Mouse (Mus musculus) lung, postnatal 0 days (tissue): ENCODE results near the gene Cryl1. TPM values are rescaled to one million over a fixed set of nuclear protein-coding genes. Genes with fewer than 3 reads are reported as not detected.

Experiments used
- ATAC-seq: fragments of 200-750 bp; cut with Nextera tagmentation; 2 replicates; pipeline ENCODE4 v1.8.0; 2017; ENCODE audit warnings: moderate library complexity
- DNase-seq: peaks from one replicate; pipeline ENCODE4 v3.0.0-alpha.2; 2016; ENCODE audit warnings: low spot score
- H3K27ac ChIP-seq: fragments of 300-500 bp; sonication (generic); 2 replicates; pipeline ENCODE4 v1.5.1; 2014; ENCODE audit warnings: antibody characterized with exemption, mild to moderate bottlenecking, low read length, mixed read lengths
- H3K27me3 ChIP-seq: fragments of 300-500 bp; sonication (generic); replicated peaks from 2 replicates; pipeline ENCODE4 v1.6.1; 2014; ENCODE audit warnings: low read length, mixed read lengths; ENCODE audit not compliant: insufficient read depth
- H3K36me3 ChIP-seq: fragments of 300-500 bp; sonication (generic); 2 replicates; pipeline ENCODE4 v1.6.1; 2014; ENCODE audit warnings: low read length, mixed read lengths; ENCODE audit not compliant: insufficient read depth
- H3K4me1 ChIP-seq: fragments of 300-500 bp; sonication (generic); 2 replicates; pipeline ENCODE4 v1.6.1; 2014; ENCODE audit warnings: antibody characterized with exemption, low read depth, low read length, mixed read lengths; ENCODE audit not compliant: insufficient read depth
- H3K4me2 ChIP-seq: fragments of 300-500 bp; sonication (generic); replicated peaks from 2 replicates; pipeline ENCODE4 v1.6.1; 2014; ENCODE audit warnings: low read depth, mild to moderate bottlenecking, low read length, moderate library complexity, mixed read lengths
- H3K4me3 ChIP-seq: fragments of 300-500 bp; sonication (generic); 2 replicates; pipeline ENCODE4 v1.5.1; 2014; ENCODE audit warnings: low read depth, low read length
- H3K9ac ChIP-seq: fragments of 300-500 bp; sonication (generic); replicated peaks from 2 replicates; pipeline ENCODE4 v1.6.1; 2014; ENCODE audit warnings: low read depth, mild to moderate bottlenecking
- H3K9me3 ChIP-seq: fragments of 300-500 bp; sonication (generic); 2 replicates; pipeline ENCODE4 v1.6.1; 2016; ENCODE audit warnings: low read length, mixed read lengths
- CTCF ChIP-seq: IDR thresholded peaks from 2 replicates; pipeline ENCODE4 v1.5.1; 2016; ENCODE audit warnings: antibody characterized with exemption, mild to moderate bottlenecking
- EP300 ChIP-seq: IDR thresholded peaks from 2 replicates; pipeline ENCODE4 v1.6.1; 2016; ENCODE audit warnings: antibody characterized with exemption, mild to moderate bottlenecking, control low read depth
- WGBS: fragments of 180-500 bp; shearing (Covaris S2); extraction: QIAGEN DNeasy Blood & Tissue Kit; methylation state at CpG from one replicate; pipeline ENCODE4 v1.1.7; 2014; 5-methylcytosine and 5-hydroxymethylcytosine counted together
- polyA plus RNA-seq: library from polyadenylated mRNA; unstranded; fragments of >200 nt; fragmentation: Nextera tagmentation; extraction: Ambion mirVana; gene quantifications from 2 replicates; pipeline ENCODE4 v1.2.1, GENCODE M21; 2015

Cryl1 gene
- polyA plus RNA-seq, 1 experiment from 2014 or later, result 16.0 TPM

GRCm38 (mm10) chr14:57283816-57284215, 114.5 kb downstream of the Cryl1 start:
- H3K4me2 ChIP-seq, result no peak overlapping the region
- H3K4me1 ChIP-seq, result no peaks in the 10 kb centered on the region
- H3K9me3 ChIP-seq, result no peaks in the 10 kb centered on the region
- DNase-seq (no peak), ATAC-seq (no peak)
- WGBS, result 22% methylated on average over 5 of the region's 5 CpGs
- no peak for TF ChIP-seq CTCF
- TF ChIP-seq EP300, result no peak
- no peak overlapping the region for H3K9ac ChIP-seq
- H3K27me3 ChIP-seq, result no peaks in the 10 kb centered on the region
- H3K4me3 ChIP-seq, result no peak overlapping the region
- no peak overlapping the region for H3K27ac ChIP-seq
- H3K36me3 ChIP-seq, result no peaks in the 10 kb centered on the region

DNA sequence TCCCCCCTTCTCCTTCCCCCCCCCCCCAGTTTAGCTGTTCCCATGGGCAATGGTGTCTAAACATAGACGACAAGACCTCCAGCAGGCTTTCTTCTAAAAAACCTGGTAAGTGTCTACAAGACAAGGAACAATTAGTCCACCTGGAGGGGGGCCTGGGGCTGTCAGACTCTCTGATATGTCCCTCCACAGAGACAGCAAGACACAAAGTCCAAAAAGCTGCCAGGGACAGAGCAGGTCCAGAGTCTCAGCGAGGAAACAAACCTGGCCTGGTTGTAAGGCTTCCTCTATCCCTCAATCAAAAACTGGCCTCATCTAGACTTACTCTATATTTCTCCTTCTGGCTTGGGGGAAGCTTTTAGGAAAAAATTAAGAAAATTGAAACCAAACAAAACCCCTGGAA, 115.7 kb downstream of the Cryl1 start:
- no peak for ATAC-seq
- WGBS, result 45% methylated on average over 2 of the region's 2 CpGs
- TF ChIP-seq EP300 (no peak), CTCF (no peak)

GRCm38 (mm10) chr14:57280835-57281234, 117.5 kb downstream of the Cryl1 start:
- Histone ChIP-seq H3K36me3 (no peaks in the 10 kb centered on the region), H3K4me3 (no peak overlapping the region), H3K4me1 (no peaks in the 10 kb centered on the region), H3K9me3 (no peaks in the 10 kb centered on the region), H3K4me2 (no peak overlapping the region), H3K9ac (no peak overlapping the region), H3K27ac (no peak overlapping the region), H3K27me3 (no peaks in the 10 kb centered on the region)
- TF ChIP-seq CTCF (no peak), EP300 (no peak)
- 81% methylated on average over 3 of the region's 3 CpGs for WGBS
- ATAC-seq, result no peak
- DNase-seq, result no peak

More for the DNA sequence above, 115.7 kb downstream of the Cryl1 start:
- Histone ChIP-seq H3K27ac (no peak overlapping the region), H3K4me3 (no peak overlapping the region), H3K9ac (no peak overlapping the region), H3K36me3 (no peaks in the 10 kb centered on the region), H3K27me3 (no peaks in the 10 kb centered on the region), H3K9me3 (no peaks in the 10 kb centered on the region), H3K4me1 (no peaks in the 10 kb centered on the region), H3K4me2 (no peak overlapping the region)
- no peak for DNase-seq

- H3K36me3 ChIP-seq, result no peaks in the 10 kb centered on the region
- 57% methylated on average over 7 of the region's 7 CpGs for WGBS
- no peaks in the 10 kb centered on the region for H3K9me3 ChIP-seq
- no peak overlapping the region for H3K4me2 ChIP-seq
- ATAC-seq (no peak), DNase-seq (no peak)
- no peak overlapping the region for H3K4me3 ChIP-seq
- no peak overlapping the region for H3K9ac ChIP-seq
- no peaks in the 10 kb centered on the region for H3K27me3 ChIP-seq
- no peaks in the 10 kb centered on the region for H3K4me1 ChIP-seq
- H3K27ac ChIP-seq, result no peak overlapping the region
- TF ChIP-seq CTCF (no peak), EP300 (no peak)
Observed at GRCm38 (mm10) chr14:57276481-57277012, 121.8 kb downstream of the Cryl1 start.

DNA sequence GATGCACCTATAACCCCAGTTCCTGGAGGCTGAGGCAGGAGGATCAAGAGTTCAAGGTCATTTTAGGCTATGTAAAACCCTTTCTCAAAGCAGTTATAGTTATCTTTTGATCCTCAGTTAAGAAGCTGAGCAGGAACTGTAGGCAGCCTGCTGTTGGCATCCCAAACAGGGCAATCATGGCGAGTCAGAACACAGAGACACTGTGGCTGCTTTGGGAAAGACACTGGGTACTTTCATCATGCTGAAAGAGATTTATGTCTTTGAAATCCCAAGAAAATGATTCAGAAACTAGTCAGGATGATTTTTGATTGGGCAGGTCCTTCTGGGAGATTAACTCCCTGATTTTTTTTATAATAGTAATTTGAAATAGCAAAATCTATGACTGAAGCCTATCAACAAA, 126.0 kb downstream of the Cryl1 start:
- Histone ChIP-seq H3K27me3 (no peaks in the 10 kb centered on the region), H3K9me3 (no peaks in the 10 kb centered on the region), H3K36me3 (no peaks in the 10 kb centered on the region), H3K27ac (no peak overlapping the region), H3K4me2 (no peak overlapping the region), H3K9ac (no peak overlapping the region), H3K4me3 (no peak overlapping the region), H3K4me1 (no peaks in the 10 kb centered on the region)
- no peak for TF ChIP-seq EP300
- no peak for TF ChIP-seq CTCF
- ATAC-seq (no peak), DNase-seq (no peak)
- 90% methylated on average over 1 of the region's 1 CpGs for WGBS

DNA sequence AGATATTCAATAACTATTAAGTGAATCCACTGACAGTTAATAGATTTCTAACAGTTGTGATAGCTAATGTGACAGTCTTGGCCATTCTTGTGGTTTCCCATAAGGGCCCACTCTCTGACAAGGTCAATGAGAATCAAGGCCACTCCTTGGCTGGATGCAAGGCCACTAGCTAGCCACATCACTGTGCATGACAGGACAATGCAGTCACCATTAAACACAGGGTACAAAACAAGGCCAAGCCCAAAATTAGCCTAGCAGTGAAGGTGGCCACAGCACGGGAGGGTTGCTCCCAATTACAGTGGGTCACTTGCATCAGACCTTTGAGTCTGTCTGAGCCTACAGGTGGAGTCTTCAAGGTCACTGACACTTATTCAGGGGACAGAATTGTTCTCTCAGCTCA, 126.5 kb downstream of the Cryl1 start:
- DNase-seq (no peak), ATAC-seq (no peak)
- Histone ChIP-seq H3K4me1 (no peaks in the 10 kb centered on the region), H3K27me3 (no peaks in the 10 kb centered on the region), H3K9me3 (no peaks in the 10 kb centered on the region), H3K36me3 (no peaks in the 10 kb centered on the region), H3K4me3 (no peak overlapping the region), H3K4me2 (no peak overlapping the region), H3K27ac (no peak overlapping the region), H3K9ac (no peak overlapping the region)
- TF ChIP-seq CTCF (no peak), EP300 (no peak)
- 81% methylated on average over 1 of the region's 1 CpGs for WGBS

DNA sequence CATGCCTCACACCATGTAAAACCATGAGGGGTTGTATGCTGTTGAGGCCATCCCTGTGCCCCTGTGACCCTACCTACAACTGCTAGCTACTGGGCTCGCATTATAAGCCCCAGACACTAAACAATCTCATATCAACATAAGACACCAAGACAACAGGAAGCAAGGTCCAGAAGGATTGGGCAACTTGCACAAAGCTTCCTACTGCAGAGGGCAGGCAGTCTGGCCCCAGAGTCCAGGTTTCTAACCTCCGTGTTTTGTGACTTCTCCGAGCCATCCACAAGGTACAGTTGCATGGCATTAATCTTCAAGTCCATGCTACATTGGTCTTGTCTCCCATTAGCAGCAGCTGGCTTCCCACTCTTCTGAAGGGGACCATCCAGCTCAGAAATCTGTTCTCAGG, 129.4 kb downstream of the Cryl1 start:
- WGBS, result 69% methylated on average over 3 of the region's 3 CpGs
- H3K4me3 ChIP-seq, result no peak overlapping the region

More for the DNA sequence above, 129.4 kb downstream of the Cryl1 start:
- H3K9ac ChIP-seq, result no peak overlapping the region
- H3K9me3 ChIP-seq, result no peaks in the 10 kb centered on the region
- TF ChIP-seq EP300 (no peak), CTCF (no peak)
- no peak for DNase-seq
- no peaks in the 10 kb centered on the region for H3K27me3 ChIP-seq
- H3K36me3 ChIP-seq, result no peaks in the 10 kb centered on the region
- H3K4me1 ChIP-seq, result no peaks in the 10 kb centered on the region
- no peak for ATAC-seq
- no peak overlapping the region for H3K27ac ChIP-seq
- H3K4me2 ChIP-seq, result no peak overlapping the region
